Mouse (Mus musculus) cerebellum, adult 11 months (tissue): ENCODE measurements around the gene Slc16a4.

ENCODE experiments used
- DNase-seq: peaks from one replicate; pipeline ENCODE4 v3.0.0; 2022

The Slc16a4 gene

GRCm38 (mm10) chr3:107290764-107291381 is at the start of gene Slc16a4:
Slc16a4 (plus strand) TSS chr3:107291230.
- no peak for DNase-seq

- DNase-seq = no peak
Measured at GRCm38 (mm10) chr3:107241389-107242094, 49.5 kb upstream of the Slc16a4 start.

- DNase-seq = no peak
Measured at GRCm38 (mm10) chr3:107246876-107247275, 44.2 kb upstream of the Slc16a4 start.

DNA sequence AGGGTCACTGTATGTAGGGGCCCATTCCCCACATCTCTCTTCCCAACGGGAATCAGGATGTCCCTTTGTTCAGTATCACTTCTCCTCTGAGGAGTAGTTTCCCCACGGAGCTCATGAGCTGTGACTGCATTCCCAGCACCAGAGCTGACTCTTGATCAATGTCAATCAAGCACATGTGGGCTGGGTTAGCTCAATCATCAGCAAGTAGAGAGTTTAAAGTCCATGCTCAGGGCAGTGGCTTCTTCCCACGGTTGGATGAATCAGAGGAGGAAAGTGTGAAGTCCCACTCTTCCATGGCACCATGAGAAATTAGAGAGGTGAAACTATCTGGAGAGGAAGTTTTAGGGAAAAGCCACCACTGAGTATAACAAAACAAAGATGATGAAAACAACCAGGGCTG is 42.0 kb upstream of the Slc16a4 start:
- DNase-seq = no peak

DNA sequence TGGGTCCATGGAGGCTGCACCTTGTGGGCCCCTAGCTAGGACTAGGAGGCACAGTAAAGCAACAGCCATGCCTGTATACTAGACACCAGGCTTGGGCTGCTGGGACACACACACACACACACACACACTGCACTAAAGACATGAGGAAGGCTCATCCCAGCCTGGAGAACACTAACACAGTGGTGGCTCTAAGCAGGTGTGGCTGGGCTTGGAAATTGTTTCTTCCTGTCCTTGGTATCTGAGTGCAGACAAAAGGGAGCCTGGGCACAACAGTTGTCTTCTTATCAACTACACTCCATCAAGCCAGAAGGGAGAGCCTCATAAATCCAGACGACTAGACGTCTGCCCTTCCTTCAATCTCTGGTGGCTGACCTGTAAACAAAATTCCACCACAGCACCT is 40.7 kb upstream of the Slc16a4 start:
- no peak for DNase-seq

- no peak for DNase-seq
Measured at GRCm38 (mm10) chr3:107252035-107252434, 39.0 kb upstream of the Slc16a4 start.

DNA sequence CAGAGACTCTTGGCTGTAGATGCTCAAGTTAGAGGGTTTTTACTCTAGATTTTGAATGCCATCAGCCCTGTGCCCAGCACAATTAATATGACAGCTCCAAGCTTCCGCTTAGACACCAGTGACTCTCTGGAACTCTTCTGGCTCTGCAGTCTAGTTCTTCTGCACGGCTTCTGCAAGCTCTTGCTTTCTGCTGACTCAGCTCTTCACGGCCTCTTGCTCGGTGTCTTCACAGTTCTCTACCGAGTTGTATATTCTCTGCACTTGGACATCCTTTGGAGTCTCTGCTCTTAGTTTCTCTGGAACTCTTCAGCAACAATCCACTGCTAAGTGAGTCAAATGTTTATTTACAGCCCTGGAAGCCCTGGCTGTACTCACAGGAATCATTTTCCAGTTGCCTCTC is 37.1 kb upstream of the Slc16a4 start:
- DNase-seq = no peak

- no peak for DNase-seq
Measured at GRCm38 (mm10) chr3:107255992-107256391, 35.0 kb upstream of the Slc16a4 start.

GRCm38 (mm10) chr3:107256724-107257123 is 34.3 kb upstream of the Slc16a4 start:
- DNase-seq = no peak

DNA sequence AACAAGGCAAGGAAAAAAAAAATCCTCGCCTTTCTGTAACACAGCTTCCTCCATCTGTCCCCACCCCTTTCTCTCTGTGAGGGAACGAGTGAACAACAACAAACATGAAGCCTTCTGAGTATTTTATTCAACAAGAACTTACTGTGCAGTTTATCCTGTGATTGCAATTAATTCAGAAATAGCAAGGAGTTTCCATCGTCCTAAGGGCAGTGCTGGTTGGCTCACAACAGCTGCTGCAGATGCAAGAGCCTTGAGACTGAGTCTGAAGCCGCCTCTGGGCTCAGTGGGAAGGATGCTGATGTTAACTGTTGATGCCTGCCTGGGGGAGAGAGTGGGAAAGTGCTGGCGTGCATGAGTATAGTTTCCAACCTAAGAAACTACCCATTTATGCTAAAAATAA is 33.1 kb upstream of the Slc16a4 start:
- DNase-seq = no peak

DNA sequence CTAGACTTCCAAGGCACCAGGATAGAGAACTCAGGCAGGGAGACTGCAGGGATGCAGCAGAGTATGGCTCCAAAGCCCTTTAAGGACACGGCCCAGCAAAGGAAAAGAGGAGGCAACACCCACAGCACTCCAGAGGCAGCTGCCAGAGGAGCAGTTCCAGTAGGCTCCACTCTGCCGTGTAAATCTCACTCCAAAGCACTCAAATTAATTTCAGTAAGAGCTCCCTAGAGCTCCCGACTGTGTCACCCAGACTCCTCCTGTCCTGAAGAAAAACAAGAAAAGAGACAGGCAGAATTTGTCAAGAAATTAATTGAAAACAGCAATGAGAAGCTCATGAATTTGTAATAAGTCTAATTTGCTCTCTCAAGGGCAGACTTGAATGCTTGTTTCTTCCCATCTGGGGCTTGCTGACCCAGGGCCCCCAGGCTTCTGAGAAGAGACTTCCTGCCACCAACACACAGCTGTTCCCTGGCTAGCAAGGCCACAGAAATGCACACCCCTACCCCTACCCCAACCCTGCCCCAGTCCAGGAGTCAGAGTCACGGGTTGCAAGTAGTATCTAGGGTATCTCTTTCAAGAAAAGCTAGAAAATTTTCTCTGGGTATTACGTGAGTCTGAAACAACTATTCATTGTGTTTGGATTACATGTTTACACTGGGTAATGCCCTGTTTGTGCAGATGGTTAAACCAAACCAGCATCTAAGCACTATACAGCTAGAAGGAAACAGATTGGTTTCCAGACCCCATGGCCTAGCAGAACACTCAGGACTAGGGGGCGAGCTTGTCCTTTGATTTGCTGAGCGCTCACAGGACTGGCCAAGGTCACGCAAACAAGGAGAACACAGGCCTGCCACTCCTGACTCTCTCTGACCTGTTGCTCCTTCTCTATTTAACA is 29.8 kb upstream of the Slc16a4 start:
- no peak for DNase-seq

- no peak for DNase-seq
Measured at GRCm38 (mm10) chr3:107261851-107262165, 29.2 kb upstream of the Slc16a4 start.

DNA sequence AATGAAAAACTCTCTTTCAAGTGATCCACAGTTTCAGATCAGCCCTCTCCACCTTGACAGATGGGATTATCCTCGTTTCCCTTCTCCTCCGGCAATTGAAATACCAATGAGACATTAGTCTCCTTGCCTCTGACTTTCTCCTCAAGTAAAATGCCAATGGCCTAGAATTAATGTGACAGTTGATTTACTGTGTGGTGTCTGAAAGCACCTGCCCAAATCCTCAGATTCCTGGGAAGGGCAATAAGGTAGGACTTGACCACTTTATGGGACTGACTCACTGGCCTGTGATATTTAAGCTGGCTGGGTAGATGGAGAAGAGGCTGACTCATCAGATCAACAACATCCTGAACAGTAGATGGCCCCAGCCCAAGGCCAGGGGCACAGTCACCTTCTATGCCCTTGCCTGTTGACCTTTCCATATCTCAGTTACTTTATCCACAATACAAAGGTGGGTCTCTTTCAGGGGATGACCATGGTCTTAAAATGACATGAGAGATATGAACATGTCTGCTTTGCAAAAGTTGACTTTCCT is 24.1 kb upstream of the Slc16a4 start:
- no peak for DNase-seq

- DNase-seq = no peak
Measured at GRCm38 (mm10) chr3:107272433-107272832, 18.6 kb upstream of the Slc16a4 start.

DNA sequence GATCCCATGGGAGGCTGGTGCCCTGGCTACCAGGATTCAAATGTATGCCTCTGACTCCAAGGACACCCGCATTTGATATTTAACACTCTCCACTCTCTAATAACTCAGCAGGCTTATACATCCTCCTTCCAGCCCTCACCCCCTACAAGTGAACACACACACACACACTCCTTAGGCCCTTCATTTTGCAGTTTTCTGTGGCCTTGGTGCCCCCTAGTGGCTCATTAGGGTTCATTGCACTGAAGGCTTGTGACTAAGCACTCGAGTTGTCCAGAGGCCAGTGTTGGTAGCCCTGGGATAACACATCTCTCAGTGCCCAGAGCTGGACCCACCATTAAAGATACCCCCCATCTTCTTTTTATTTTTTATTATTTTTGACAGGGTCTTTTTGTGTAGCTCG is 17.2 kb upstream of the Slc16a4 start:
- peak; percentile 54 for DNase-seq

DNA sequence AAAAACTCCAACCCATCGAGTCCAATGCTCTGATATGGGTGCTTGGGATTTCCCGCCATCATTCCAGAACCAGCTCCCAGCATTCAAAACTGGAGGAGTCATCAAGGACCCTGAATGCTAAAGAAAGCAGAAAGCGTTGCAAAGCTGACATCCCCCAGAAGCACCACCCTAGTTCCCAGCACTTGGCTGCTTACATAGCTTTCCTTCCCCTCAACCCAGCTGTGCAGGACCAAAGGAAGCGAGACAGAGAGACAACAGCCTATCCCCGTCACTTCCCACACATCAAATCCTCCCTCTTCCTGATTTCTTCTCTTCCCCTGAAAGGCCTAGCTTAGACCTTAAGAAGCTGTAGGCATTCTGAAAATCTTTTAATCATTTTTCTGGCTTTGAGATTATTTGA is 15.7 kb upstream of the Slc16a4 start:
- no peak for DNase-seq

GRCm38 (mm10) chr3:107275996-107276395 is 15.0 kb upstream of the Slc16a4 start:
- no peak for DNase-seq

DNA sequence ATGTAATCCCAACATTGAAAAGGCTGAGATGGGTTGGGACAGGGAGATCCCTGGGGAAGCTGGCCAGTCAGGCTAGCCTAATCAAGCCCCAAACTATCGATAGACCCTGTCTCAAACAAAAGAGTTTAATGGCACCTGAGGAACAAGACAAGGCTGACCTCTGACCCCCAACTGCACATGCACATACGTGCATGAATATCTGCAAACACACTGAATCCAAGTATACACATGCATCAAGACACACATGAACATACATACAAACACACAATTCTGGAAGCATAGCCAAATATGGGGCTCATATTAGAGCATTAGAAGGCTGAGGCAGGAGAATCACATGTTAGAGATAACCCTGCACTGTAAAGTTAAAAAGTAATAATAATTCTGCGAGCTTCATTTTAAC is 14.4 kb upstream of the Slc16a4 start:
- DNase-seq = no peak

DNA sequence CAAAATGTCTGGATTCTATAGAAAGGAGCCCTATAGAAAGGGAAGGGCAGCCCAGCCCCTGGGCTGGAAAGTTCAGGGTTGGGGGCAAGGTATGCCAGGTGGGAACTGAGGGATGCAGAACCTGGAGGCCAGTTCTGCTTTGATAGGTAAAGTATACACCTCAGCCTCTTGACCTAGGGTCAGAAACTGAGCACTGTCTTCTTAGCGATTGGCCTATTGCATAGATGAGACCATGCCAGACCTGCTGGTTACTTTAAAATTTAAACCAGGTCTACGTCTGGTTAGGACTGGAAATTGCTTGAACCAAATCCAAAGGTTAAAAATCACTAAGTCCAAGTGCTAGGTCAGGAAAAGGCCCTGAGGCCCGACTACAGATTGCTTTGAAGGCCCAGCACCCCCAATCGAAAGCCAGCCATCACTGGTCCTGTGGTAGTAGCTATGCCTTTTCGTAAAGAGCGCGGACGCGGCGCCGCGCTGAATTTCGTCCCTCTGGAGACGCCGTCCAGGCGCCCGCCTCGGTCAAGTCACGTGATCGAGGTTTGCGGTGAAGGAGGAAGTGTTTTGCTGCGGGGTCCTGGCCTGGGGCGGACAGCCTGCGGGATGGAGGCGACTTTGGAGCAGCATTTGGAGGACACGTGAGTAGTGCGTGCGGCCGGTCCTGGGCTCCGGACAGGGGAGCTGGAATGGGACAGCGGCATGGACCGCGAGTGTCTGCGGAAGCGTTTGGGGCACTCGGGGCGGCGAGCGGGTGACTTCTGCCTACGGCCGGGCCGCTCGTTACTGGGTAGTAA is 12.4 kb upstream of the Slc16a4 start, which contains the start of gene Lamtor5:
Lamtor5 (plus strand) TSS at position 380 of the 791 bp plus-strand sequence.
- DNase-seq = peak; percentile 89

DNA sequence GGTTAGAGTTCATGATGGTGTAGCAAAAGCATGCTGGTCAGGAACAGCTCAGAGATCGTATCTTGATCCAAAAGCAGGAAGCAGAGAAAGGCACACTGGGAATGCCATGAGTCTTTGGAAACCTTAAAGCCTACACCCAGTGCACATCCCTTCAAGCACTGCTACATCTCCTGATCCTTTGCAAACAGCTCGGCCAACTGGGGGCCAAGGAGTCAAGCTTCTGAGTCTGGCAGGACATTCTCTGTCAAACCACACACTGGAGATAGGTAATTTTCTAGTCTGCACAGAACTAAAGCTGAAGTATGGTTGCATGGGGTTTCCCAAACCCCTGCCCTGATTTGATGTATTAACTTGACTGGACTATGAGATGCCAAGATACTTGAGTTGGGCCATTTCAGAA is 4.9 kb upstream of the Slc16a4 start:
- no peak for DNase-seq

DNA sequence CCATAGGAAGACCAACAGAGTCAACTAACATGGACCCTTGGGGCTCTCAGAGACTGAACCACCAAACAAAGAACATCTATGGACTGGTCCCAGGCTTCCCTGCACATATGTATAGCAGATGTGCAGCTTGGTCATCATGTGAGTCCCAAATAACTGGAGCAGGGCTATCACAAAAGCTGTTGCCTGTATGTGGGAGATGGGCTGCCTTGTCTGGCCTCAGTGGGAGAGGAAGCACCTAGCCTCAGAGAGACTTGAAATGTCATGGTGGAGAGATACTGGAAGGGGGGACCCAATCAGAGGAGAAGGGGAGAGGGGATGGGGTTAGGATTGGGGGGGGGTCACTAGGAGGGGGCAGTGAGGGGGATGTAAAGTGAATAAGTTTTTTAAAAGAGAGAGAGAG is 3.7 kb upstream of the Slc16a4 start:
- no peak for DNase-seq

- no peak for DNase-seq
Measured at GRCm38 (mm10) chr3:107295672-107296360, 4.8 kb downstream of the Slc16a4 start.
